Mouse (Mus musculus) erythroblast, embryonic 14.5 days (primary cell): ENCODE results near the gene Cd4. TPM values are rescaled to one million over a fixed set of nuclear protein-coding genes. Genes with fewer than 3 reads are reported as not detected.
A peak's percentile ranks its signal among the peaks of the same experiment; 100 is the strongest.

Experiments
- H3K27me3 ChIP-seq: 2 replicates; pipeline ENCODE4 v1.6.1; 2012; ENCODE audit warnings: inconsistent platforms; ENCODE audit not compliant: control insufficient read depth
- H3K36me3 ChIP-seq: 2 replicates; pipeline ENCODE4 v1.6.1; 2012; ENCODE audit warnings: mild to moderate bottlenecking, inconsistent platforms; ENCODE audit not compliant: control insufficient read depth
- H3K4me1 ChIP-seq: 2 replicates; pipeline ENCODE4 v1.6.1; 2012; ENCODE audit warnings: inconsistent platforms; ENCODE audit not compliant: control insufficient read depth
- H3K4me3 ChIP-seq: replicated peaks from 2 replicates; pipeline ENCODE3; 2012; ENCODE audit warnings: moderate library complexity, mild to moderate bottlenecking, inconsistent platforms
- H3K9me3 ChIP-seq: 2 replicates; pipeline ENCODE4 v1.6.1; 2012; ENCODE audit warnings: low read length, inconsistent platforms, mixed read lengths; ENCODE audit not compliant: control insufficient read depth
- GATA1 ChIP-seq: IDR thresholded peaks from 2 replicates; pipeline ENCODE4 v1.6.1; 2012; ENCODE audit warnings: low read length, inconsistent platforms, mixed read lengths
- TAL1 ChIP-seq: IDR thresholded peaks from 3 replicates; pipeline ENCODE4 v1.6.1; 2012; ENCODE audit warnings: low read length, inconsistent platforms, mixed read lengths
- polyA plus RNA-seq: library from polyadenylated mRNA; stranded (reverse); fragments of >175 nt; gene quantifications from 2 replicates; pipeline ENCODE4 v1.2.3, GENCODE M21; 2012

Cd4 gene
- polyA plus RNA-seq: not detected in 2 replicates

DNA sequence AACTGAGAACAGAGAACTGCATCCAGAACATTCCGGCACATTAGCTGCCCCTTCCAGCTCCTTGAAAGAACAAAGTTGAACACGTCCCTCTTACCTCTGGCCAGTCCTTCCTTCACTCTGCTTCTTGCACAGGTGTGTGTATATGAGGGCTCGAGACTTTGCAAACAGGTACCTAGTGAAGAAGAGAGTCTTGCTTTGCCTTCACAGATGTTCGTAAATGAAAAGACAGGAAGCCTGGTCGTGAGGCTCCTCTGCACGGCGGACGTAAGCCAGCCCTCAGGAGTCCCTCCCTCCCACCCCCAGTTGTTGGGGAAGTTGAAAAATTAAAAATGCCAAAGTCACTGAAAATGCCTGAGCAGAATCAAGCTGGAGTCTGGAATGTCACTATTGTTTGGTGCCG is at the start of gene Cd4:
Cd4 (minus strand) TSS at position 236 of the 400 bp plus-strand sequence.
- TF ChIP-seq TAL1: no peak
- TF ChIP-seq GATA1: no peak
- Histone ChIP-seq H3K36me3 (no peaks in the 10 kb centered on the region), H3K27me3 (no peaks in the 10 kb centered on the region), H3K9me3 (no peaks in the 10 kb centered on the region), H3K4me1 (no peaks in the 10 kb centered on the region), H3K4me3 (no peak within 1 kb of the TSS)

DNA sequence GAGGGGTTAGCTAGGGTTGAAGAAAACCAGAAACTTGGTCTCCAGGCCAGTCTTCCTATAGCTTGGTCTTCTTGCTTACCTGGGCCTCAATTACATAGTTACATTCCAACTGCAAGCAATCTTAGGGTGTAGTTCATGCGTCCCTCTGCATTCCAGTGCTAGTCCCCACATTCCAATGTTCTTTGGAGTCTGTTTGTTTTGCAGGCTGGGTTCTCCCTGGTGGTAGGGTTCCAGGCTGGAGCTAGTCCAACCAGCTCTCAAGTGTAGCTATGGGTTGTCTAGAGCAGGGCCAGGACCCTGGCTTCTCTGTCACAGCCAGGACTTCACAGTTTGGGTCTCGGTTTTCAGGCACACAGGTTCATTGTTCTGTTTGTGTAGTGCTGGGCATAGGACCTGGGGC is 49.5 kb upstream of the Cd4 start:
- Histone ChIP-seq H3K36me3 (peaks cover 53% of the 10 kb centered on the region), H3K4me3 (no peak overlapping the region), H3K4me1 (peaks cover 7% of the 10 kb centered on the region), H3K9me3 (no peaks in the 10 kb centered on the region), H3K27me3 (no peaks in the 10 kb centered on the region)
- no peak for TF ChIP-seq GATA1
- TF ChIP-seq TAL1: no peak

DNA sequence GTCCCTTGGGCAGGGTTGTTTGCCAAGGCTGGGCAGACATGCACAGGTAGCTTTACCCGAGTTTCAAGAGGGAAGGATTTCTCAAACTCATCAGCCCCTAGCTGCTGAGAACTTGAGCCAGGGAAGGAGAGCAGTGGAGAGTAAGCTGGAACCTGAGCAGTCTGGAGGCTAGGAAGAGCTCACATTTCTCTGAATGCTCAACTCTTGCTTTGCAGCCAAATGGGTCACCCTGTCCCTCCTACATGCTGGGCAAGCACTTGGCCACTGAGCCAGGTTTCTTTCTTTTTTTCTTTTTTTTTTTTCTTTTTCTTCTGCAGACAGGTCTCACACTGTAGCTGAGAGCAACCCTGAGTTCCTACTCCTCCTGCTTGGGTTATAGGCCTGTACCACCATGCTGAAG is 48.7 kb upstream of the Cd4 start:
- Histone ChIP-seq H3K4me1 (peaks cover 16% of the 10 kb centered on the region), H3K9me3 (no peaks in the 10 kb centered on the region), H3K27me3 (no peaks in the 10 kb centered on the region), H3K4me3 (no peak overlapping the region), H3K36me3 (peaks cover 57% of the 10 kb centered on the region)
- TF ChIP-seq GATA1 (no peak), TAL1 (no peak)

DNA sequence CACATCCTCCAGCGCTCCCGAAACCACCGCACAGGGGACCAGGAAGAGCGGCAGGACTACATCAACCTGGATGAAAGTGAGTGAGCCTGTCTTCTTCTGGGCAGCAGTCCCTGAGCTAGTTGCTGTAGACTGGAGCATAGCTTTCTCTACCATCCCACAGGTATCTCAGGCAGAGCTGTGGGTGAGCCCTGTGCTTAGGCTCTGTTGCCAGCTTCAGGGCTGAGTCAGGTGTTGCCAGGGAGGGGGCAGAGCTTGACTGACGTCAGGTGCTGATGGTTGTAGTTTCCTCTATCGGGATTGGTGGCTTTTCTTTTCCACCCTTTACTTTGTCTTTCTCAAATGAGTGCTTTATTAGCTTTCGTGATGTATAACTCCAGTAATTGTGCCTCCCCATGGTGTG is 46.6 kb upstream of the Cd4 start:
- TF ChIP-seq TAL1: no peak
- no peak for TF ChIP-seq GATA1
- peaks cover 29% of the 10 kb centered on the region for H3K4me1 ChIP-seq
- no peaks in the 10 kb centered on the region for H3K9me3 ChIP-seq
- H3K36me3 ChIP-seq: peaks cover 57% of the 10 kb centered on the region
- H3K27me3 ChIP-seq: no peaks in the 10 kb centered on the region
- no peak overlapping the region for H3K4me3 ChIP-seq

DNA sequence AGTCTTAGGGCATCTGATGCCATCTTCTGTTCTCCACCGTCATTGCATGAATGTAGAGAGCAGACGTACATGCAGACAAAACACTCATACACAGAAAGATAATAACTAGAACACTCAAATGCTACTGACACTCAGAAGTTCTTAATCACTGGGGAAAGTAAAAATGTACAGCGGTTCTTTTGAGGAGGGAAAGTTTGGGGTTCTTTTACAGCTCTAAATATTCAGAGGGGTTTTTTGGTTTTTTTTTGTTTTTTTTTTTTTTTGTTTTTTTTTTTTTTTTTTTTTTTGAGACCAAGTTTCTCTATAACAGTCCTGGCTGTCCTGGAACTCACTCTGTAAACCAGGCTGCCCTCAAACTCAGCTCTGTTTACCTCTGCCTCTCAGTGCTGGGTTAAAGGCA is 45.1 kb upstream of the Cd4 start:
- Histone ChIP-seq H3K9me3 (no peaks in the 10 kb centered on the region), H3K27me3 (no peaks in the 10 kb centered on the region), H3K36me3 (peaks cover 54% of the 10 kb centered on the region), H3K4me3 (no peak overlapping the region), H3K4me1 (peaks cover 31% of the 10 kb centered on the region)
- TF ChIP-seq GATA1: no peak
- no peak for TF ChIP-seq TAL1

DNA sequence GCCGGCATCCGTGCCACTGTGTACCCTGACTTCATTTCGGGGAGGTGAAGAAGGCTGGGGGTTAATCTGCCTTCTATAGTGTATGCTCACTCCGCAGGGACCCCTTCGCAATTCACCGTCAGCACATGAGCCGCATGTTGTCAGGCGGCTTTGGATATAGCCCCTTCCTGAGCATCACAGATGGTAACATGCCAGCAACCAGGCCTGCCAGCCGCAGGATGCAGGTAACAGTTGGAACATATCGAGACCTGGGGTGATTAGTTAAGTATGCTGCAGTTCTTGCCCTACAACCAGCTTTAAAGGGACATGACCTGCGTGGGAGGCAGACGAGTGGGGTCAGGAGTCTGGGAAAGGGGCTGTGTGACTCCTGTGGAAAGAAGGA is 44.3 kb upstream of the Cd4 start:
- H3K9me3 ChIP-seq: no peaks in the 10 kb centered on the region
- H3K36me3 ChIP-seq: peaks cover 47% of the 10 kb centered on the region
- no peak for TF ChIP-seq TAL1
- TF ChIP-seq GATA1: no peak
- H3K27me3 ChIP-seq: no peaks in the 10 kb centered on the region
- H3K4me3 ChIP-seq: peak overlapping the region; percentile 97
- peaks cover 31% of the 10 kb centered on the region for H3K4me1 ChIP-seq

DNA sequence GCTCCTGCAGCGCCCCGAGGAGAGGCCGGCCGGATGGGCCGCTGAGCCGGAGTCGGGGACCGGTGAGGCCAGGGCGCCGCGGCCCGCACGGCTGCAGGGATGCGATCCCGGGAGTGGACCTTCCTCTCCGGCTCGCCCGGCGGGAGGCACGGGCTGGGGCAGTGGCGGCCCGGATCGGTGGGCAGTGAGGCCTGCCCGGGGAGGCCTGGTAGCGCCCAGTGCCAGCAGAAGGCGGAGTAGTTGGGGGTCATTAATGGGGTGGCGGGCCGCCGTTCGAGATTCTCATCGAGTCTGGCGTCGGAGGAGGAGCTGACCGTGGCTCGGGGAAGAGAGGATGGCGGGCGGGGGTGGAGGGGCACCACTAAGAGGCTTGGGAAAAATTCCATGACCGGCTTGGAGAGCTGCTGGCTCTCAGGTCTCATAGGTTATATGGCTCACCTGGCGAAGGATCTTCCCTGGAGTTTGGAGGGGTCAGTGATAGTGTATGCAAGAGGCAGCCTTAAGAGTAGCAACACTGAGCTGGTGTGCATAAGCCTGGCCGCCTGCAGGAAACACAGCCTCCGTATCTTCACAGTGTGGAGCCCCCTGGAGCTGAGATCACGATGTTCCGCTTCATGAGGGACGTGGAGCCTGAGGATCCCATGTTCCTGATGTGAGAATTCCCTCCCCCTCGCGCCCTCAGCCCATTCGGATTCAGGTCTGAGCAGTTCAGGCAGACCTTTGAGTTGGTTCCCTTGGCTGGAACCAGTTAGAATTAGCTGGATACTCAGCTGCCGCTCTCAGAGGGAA is 43.7 kb upstream of the Cd4 start:
- Histone ChIP-seq H3K27me3 (no peaks in the 10 kb centered on the region), H3K36me3 (peaks cover 43% of the 10 kb centered on the region), H3K4me1 (peaks cover 31% of the 10 kb centered on the region), H3K9me3 (no peaks in the 10 kb centered on the region), H3K4me3 (peak overlapping the region; percentile 97)
- TF ChIP-seq TAL1: no peak
- TF ChIP-seq GATA1: no peak

DNA sequence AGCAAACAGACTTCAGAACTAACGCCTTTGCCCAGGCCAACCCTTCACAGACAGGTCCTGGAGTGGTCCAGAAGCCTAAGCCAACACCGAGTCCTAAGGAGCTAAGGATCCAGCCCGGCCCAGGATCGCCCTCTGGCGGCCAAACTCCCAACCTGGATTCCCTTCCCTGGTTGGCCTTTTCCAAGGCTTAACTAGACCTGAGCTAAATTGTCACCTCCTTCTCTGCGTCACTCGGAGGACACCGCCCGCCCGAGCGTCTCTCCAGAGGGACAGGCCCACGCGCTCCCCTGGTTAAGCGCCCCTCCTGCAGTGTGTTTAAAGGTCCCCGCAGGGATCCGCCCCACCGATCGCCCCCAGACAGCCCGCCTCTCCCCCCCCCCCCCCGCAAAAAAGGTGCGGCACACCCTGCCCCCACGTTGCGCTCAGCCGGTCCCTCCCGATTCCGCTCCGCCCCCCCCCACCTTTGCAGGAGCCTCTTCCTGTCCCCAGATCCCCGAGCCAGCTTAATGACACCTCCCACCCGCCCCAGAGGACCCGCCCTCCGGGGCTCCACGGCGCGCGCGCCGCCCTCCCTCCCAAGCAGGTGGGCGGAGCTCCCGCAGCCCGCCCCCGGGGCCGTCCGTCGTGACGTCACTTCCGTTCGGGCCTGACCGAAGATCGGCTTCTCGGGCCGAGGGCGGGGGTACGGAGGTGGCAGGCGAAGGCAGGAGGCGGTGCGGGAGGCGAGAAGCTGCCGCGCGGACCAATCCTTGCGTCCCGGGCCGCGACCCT is 42.9 kb upstream of the Cd4 start, which contains the start of gene Mlf2:
Mlf2 (plus strand) TSS at position 633 of the 771 bp plus-strand sequence.
- Histone ChIP-seq H3K36me3 (peaks cover 35% of the 10 kb centered on the region), H3K27me3 (peaks cover 2% of the 10 kb centered on the region; the same call in 1 of the 2 replicates), H3K4me3 (peak within 1 kb of the TSS; percentile 97), H3K9me3 (no peaks in the 10 kb centered on the region), H3K4me1 (peaks cover 31% of the 10 kb centered on the region)
- no peak for TF ChIP-seq GATA1
- no peak for TF ChIP-seq TAL1

DNA sequence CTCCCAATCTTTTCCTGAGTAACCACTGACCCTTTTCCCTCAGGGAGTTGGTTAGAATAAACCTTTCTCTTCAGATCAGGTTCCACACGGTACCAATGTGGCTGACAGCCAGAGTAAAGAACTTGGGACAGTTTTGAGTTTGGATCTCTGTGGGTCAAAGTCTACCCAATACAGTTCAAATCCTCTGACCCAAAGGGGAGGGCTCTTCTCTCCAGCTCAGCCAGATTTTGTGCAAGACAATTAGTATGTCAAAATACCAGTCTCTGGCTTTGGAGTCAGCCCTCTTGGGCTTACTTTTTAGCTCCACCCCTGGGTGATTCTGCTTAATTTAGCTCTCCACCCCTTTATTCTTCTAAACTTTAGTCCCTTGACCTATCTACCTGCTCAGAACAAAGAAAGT is 42.2 kb upstream of the Cd4 start:
- peaks cover 28% of the 10 kb centered on the region for H3K36me3 ChIP-seq
- peaks cover 8% of the 10 kb centered on the region for H3K27me3 ChIP-seq
- TF ChIP-seq TAL1 (no peak), GATA1 (no peak)
- peaks cover 31% of the 10 kb centered on the region for H3K4me1 ChIP-seq
- peak overlapping the region; percentile 97 for H3K4me3 ChIP-seq
- no peaks in the 10 kb centered on the region for H3K9me3 ChIP-seq
